Mouse (Mus musculus) myocyte (in vitro differentiated cells): ENCODE data around the gene Nap1l4. TPM values are rescaled to one million over a fixed set of nuclear protein-coding genes. Genes with fewer than 3 reads are reported as not detected.
A peak's percentile ranks its signal among the peaks of the same experiment; 100 is the strongest.

Experiments
- H3K27me3 ChIP-seq: one replicate; pipeline ENCODE4 v1.6.1; 2011; ENCODE audit not compliant: control insufficient read depth, insufficient read depth, insufficient read length
- H3K36me3 ChIP-seq: one replicate; pipeline ENCODE4 v1.6.1; 2011; ENCODE audit not compliant: control insufficient read depth, insufficient read depth
- H3K4me2 ChIP-seq: one replicate; pipeline ENCODE4 v1.6.1; 2011; ENCODE audit warnings: low read depth, control low read depth
- H3K4me3 ChIP-seq: one replicate; pipeline ENCODE4 v1.5.1; 2011; ENCODE audit warnings: mild to moderate bottlenecking, control low read depth, moderate library complexity
- H3K79me2 ChIP-seq: one replicate; pipeline ENCODE4 v1.6.1; 2011; ENCODE audit not compliant: control insufficient read depth, insufficient read depth
- H3ac ChIP-seq: one replicate; pipeline ENCODE4 v1.6.1; 2011; ENCODE audit not compliant: control insufficient read depth, insufficient read length
- CEBPB ChIP-seq: IDR thresholded peaks from 2 replicates; pipeline ENCODE4 v1.6.1; 2011; ENCODE audit warnings: mild to moderate bottlenecking, moderate library complexity; ENCODE audit not compliant: poor library complexity, insufficient read depth, severe bottlenecking
- E2F4 ChIP-seq: IDR thresholded peaks from one replicate; pipeline ENCODE4 v1.6.1; 2011; ENCODE audit warnings: mild to moderate bottlenecking, control low read depth, moderate library complexity; ENCODE audit not compliant: insufficient read depth
- MAX ChIP-seq: IDR thresholded peaks from one replicate; pipeline ENCODE4 v1.6.1; 2011; ENCODE audit warnings: low read depth, mild to moderate bottlenecking, control low read depth
- MYOD1 ChIP-seq, 3 experiments: IDR thresholded peaks; one replicate each; pipeline ENCODE4 v1.6.1; 2011; ENCODE audit warnings: control low read depth in 2 of 3, low read depth in 2 of 3, mild to moderate bottlenecking in 2 of 3, moderate library complexity in 1 of 3; ENCODE audit not compliant: insufficient read length in 2 of 3, control insufficient read depth in 1 of 3
- MYOG ChIP-seq, 3 experiments: IDR thresholded peaks; one replicate each; pipeline ENCODE4 v1.6.1; 2011; ENCODE audit warnings: control low read depth in 2 of 3, low read depth in 2 of 3, mild to moderate bottlenecking in 2 of 3; ENCODE audit not compliant: insufficient read length in 2 of 3, control insufficient read depth in 1 of 3, insufficient read depth in 1 of 3
- POLR2A ChIP-seq: IDR thresholded peaks from one replicate; pipeline ENCODE4 v1.6.1; 2011; ENCODE audit warnings: low read depth, mild to moderate bottlenecking, control low read depth, moderate library complexity; ENCODE audit not compliant: insufficient read length
- POLR2AphosphoS2 ChIP-seq: IDR thresholded peaks from one replicate; pipeline ENCODE4 v1.6.1; 2011; ENCODE audit warnings: low read depth, control low read depth; ENCODE audit not compliant: insufficient read length
- REST ChIP-seq: IDR thresholded peaks from one replicate; pipeline ENCODE4 v1.6.1; 2011; ENCODE audit warnings: mild to moderate bottlenecking, control low read depth, moderate library complexity; ENCODE audit not compliant: insufficient read depth, insufficient read length
- SRF ChIP-seq: IDR thresholded peaks from one replicate; pipeline ENCODE4 v1.6.1; 2011; ENCODE audit warnings: low read depth; ENCODE audit not compliant: control insufficient read depth, insufficient read length
- TCF12 ChIP-seq: IDR thresholded peaks from one replicate; pipeline ENCODE4 v1.6.1; 2011; ENCODE audit warnings: mild to moderate bottlenecking, control low read depth; ENCODE audit not compliant: poor library complexity, insufficient read depth, severe bottlenecking
- TCF3 ChIP-seq: IDR thresholded peaks from one replicate; pipeline ENCODE4 v1.6.1; 2011; ENCODE audit warnings: low read depth, control low read depth; ENCODE audit not compliant: insufficient read length
- USF1 ChIP-seq: IDR thresholded peaks from one replicate; pipeline ENCODE4 v1.6.1; 2011; ENCODE audit warnings: low read depth, mild to moderate bottlenecking, control low read depth, moderate library complexity
- polyA plus RNA-seq: library from polyadenylated mRNA; unstranded; fragments of >200 nt; fragmentation: generic; extraction: Trizol; gene quantifications from one replicate; pipeline ENCODE4 v1.2.1, GENCODE M21; 2012; ENCODE audit warnings: missing spikeins

Nap1l4 gene
- polyA plus RNA-seq, 1 experiment, result 101 TPM

DNA sequence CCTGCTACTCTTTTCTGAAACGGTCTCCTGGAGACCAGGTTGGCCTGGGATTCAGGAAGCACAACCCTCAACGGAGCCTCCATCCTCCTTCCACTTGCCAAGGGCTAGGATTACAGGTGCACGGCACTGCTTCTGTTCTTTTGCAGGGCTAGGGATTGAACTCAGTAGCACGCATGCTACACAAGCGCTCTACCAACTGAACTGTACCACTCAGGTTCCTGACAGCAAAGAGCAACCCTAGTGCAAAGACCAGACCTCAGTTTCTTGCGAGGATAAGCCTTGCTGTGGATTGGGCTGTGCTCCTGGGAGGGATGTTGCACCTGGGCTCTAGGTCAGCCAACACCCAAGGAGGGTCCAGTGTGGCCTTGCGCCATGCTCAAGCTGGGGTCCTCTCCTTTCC is 42.6 kb downstream of the Nap1l4 start:
- Histone ChIP-seq H3K4me3 (no peak overlapping the region), H3ac (no peak overlapping the region), H3K36me3 (no peaks in the 10 kb centered on the region), H3K79me2 (no peaks in the 10 kb centered on the region), H3K27me3 (peaks cover 24% of the 10 kb centered on the region), H3K4me2 (no peak overlapping the region)
- TF ChIP-seq E2F4, result no peak
- TF ChIP-seq CEBPB, result no peak
- TF ChIP-seq USF1, result no peak
- no peak for TF ChIP-seq TCF12
- TF ChIP-seq SRF, result no peak
- TF ChIP-seq POLR2A, result no peak
- no peak for TF ChIP-seq MAX
- TF ChIP-seq MYOD1 (IDR thresholded peaks at IDR 0.05; ENCODE audit: control insufficient read depth in 1 of 3, insufficient read length in 2 of 3, low read depth in 2 of 3), result no peak
- TF ChIP-seq REST, result no peak
- TF ChIP-seq POLR2AphosphoS2, result no peak
- no peak for TF ChIP-seq TCF3
- TF ChIP-seq MYOG (IDR thresholded peaks at IDR 0.05; ENCODE audit: control insufficient read depth in 1 of 3, insufficient read depth in 1 of 3, insufficient read length in 2 of 3, low read depth in 2 of 3), result no peak

DNA sequence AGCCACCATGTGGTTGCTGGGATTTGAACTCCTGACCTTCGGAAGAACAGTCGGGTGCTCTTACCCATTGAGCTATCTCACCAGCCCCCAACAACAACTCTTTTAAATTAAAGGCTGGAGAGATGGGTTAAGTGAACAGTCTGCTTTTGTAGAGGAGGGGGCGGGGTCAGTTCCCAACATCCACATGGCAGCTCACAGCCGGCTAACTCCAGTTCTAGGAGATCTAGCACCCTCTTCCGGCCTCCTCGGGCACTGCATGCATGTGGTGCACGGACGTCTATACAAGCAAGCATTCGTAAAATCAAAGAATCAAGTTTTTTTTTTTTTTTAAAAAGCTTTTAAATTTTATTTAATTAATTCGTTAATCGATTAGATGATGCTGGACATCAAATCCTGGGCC is 43.1 kb downstream of the Nap1l4 start:
- Histone ChIP-seq H3K79me2 (no peaks in the 10 kb centered on the region), H3ac (no peak overlapping the region), H3K27me3 (peaks cover 24% of the 10 kb centered on the region), H3K4me2 (no peak overlapping the region), H3K4me3 (no peak overlapping the region), H3K36me3 (no peaks in the 10 kb centered on the region)
- TF ChIP-seq MYOG (IDR thresholded peaks at IDR 0.05; ENCODE audit: control insufficient read depth in 1 of 3, insufficient read depth in 1 of 3, insufficient read length in 2 of 3, low read depth in 2 of 3) (no peak), TCF12 (no peak), USF1 (no peak), REST (no peak), TCF3 (no peak), CEBPB (no peak), E2F4 (no peak), MYOD1 (IDR thresholded peaks at IDR 0.05; ENCODE audit: control insufficient read depth in 1 of 3, insufficient read length in 2 of 3, low read depth in 2 of 3) (no peak), POLR2A (no peak)

DNA sequence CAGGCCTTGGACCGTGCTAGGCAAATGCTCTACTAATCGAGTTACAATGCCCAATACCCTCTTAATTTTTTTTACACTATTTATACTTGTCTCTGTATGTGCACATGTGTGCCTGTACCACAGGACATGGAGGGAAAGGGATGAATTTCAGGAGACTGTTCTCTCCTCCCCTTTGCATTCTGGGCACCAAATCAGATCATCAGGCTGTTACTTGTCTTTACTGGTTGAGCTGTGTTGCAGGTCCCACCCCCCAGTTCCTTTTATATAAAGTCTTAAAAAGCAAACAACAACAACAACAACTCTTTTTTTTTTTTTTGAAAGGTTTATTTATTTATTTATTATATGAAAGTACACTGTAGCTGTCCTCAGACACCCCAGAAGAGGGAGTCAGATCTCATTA is 43.5 kb downstream of the Nap1l4 start:
- H3K4me2 ChIP-seq, result no peak overlapping the region
- H3K27me3 ChIP-seq, result peaks cover 28% of the 10 kb centered on the region

DNA sequence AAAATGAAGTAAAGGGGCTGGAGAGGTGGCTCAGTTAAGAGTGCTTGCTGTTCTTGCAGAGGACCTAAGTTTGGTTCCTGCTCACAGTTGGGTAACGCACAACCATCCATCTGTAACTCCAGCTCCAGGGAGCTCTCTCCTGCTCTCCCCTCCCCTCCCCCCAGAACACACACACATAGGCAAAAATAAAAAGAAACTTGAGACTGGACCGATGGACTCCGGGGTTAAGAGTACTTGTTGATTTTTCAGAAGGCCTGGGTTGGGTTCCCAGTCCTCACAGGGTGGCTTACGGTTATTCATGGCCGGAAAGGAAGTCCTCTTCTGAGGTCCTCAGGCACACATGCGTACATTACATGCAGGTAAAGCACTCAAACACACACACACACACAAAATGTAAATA is 45.0 kb downstream of the Nap1l4 start:
- Histone ChIP-seq H3K36me3 (no peaks in the 10 kb centered on the region), H3K4me3 (no peak overlapping the region), H3ac (no peak overlapping the region), H3K27me3 (peaks cover 37% of the 10 kb centered on the region), H3K4me2 (no peak overlapping the region), H3K79me2 (no peaks in the 10 kb centered on the region)
- TF ChIP-seq MAX (no peak), CEBPB (no peak), E2F4 (no peak), POLR2AphosphoS2 (no peak), TCF12 (no peak), POLR2A (no peak), USF1 (no peak), TCF3 (no peak), MYOG (IDR thresholded peaks at IDR 0.05; ENCODE audit: control insufficient read depth in 1 of 3, insufficient read depth in 1 of 3, insufficient read length in 2 of 3, low read depth in 2 of 3) (no peak), REST (no peak), MYOD1 (IDR thresholded peaks at IDR 0.05; ENCODE audit: control insufficient read depth in 1 of 3, insufficient read length in 2 of 3, low read depth in 2 of 3) (no peak), SRF (no peak)

More for the DNA sequence above, 43.5 kb downstream of the Nap1l4 start:
- TF ChIP-seq MYOD1 (IDR thresholded peaks at IDR 0.05; ENCODE audit: control insufficient read depth in 1 of 3, insufficient read length in 2 of 3, low read depth in 2 of 3) (no peak), TCF3 (no peak), REST (no peak), USF1 (no peak), POLR2AphosphoS2 (no peak), E2F4 (no peak)
- Histone ChIP-seq H3K79me2 (no peaks in the 10 kb centered on the region), H3K4me3 (no peak overlapping the region), H3K36me3 (no peaks in the 10 kb centered on the region), H3ac (no peak overlapping the region)

DNA sequence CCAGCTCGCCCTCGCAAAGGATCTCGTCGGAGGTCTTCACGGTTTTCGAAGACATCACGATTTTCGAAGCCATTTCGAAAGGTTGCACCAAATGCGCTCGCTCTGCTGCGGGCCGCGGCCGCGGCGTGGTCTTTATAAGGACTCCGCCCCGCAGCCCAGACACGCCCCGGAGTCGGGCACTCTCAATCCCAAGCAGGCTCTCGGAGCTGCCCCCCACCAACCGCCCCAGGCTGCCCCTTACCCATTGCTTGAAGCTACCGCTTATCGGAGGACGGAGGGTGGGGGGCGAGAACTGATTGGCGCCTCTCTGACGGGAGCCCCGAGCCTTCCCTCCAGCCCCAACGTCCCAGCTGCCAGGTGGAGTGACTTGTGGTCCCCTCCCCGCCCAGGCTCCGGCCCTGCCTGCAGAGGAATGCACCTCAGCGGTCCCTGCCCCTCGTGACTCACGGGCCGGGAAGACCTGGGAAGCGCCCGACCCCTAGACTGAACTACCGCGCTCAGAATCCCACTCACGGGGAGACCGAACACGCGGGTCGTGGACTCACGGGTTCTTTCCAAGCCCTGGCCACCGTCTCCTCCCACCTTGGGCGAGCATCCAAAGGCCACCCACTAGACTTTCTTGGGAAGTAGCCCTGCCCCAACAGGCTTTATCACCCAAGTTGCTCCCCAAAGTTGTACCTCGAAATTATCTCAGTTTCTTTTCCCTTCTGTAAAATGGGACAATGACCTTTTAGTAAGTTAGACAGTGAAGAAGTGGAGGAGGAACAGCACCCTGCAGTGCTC is 46.3 kb downstream of the Nap1l4 start, which contains the start of gene Phlda2:
Phlda2 (minus strand) TSS at position 733 of the 783 bp plus-strand sequence.
- no peak within 1 kb of the TSS for H3ac ChIP-seq
- TF ChIP-seq E2F4 (no peak), TCF3 (no peak), POLR2A (no peak), MYOG (IDR thresholded peaks at IDR 0.05; ENCODE audit: control insufficient read depth in 1 of 3, insufficient read depth in 1 of 3, insufficient read length in 2 of 3, low read depth in 2 of 3) (no peak), REST (no peak), CEBPB (no peak), SRF (no peak), MAX (no peak), TCF12 (no peak), MYOD1 (IDR thresholded peaks at IDR 0.05; ENCODE audit: control insufficient read depth in 1 of 3, insufficient read length in 2 of 3, low read depth in 2 of 3) (no peak), USF1 (no peak), POLR2AphosphoS2 (no peak)
- no peak within 1 kb of the TSS for H3K4me3 ChIP-seq
- no peaks in the 10 kb centered on the region for H3K36me3 ChIP-seq
- peak within 1 kb of the TSS; percentile 74 for H3K4me2 ChIP-seq
- H3K79me2 ChIP-seq, result no peaks in the 10 kb centered on the region
- peaks cover 50% of the 10 kb centered on the region for H3K27me3 ChIP-seq
